Mouse (Mus musculus) limb, embryonic 13.5 days (tissue): ENCODE data around the gene Top2b. TPM values are rescaled to one million over a fixed set of nuclear protein-coding genes. Genes with fewer than 3 reads are reported as not detected.

Experiments
- ATAC-seq: fragments of 200-750 bp; cut with Nextera tagmentation; 2 replicates; pipeline ENCODE4 v1.8.0; 2017; ENCODE audit warnings: low read depth, moderate number of reproducible peaks, moderate TSS enrichment; ENCODE audit not compliant: low FRiP score
- H3K27ac ChIP-seq: fragments of 300-500 bp; sonication (generic); 2 replicates; pipeline ENCODE4 v1.5.1; 2015; ENCODE audit warnings: inconsistent platforms, mild to moderate bottlenecking, moderate library complexity
- H3K27me3 ChIP-seq: fragments of 300-500 bp; sonication (generic); 2 replicates; pipeline ENCODE4 v1.6.1; 2015; ENCODE audit warnings: mild to moderate bottlenecking, inconsistent platforms
- H3K36me3 ChIP-seq: fragments of 300-500 bp; sonication (generic); 2 replicates; pipeline ENCODE4 v1.6.1; 2015; ENCODE audit warnings: inconsistent platforms, mild to moderate bottlenecking, moderate library complexity
- H3K4me1 ChIP-seq: fragments of 300-500 bp; sonication (generic); 2 replicates; pipeline ENCODE4 v1.6.1; 2015; ENCODE audit warnings: inconsistent platforms
- H3K4me2 ChIP-seq: fragments of 300-500 bp; sonication (generic); replicated peaks from 2 replicates; pipeline ENCODE4 v1.6.1; 2015; ENCODE audit warnings: inconsistent platforms, mild to moderate bottlenecking, moderate library complexity
- H3K4me3 ChIP-seq: fragments of 300-500 bp; sonication (generic); 2 replicates; pipeline ENCODE4 v1.5.1; 2015; ENCODE audit warnings: moderate library complexity, mild to moderate bottlenecking, inconsistent platforms
- H3K9ac ChIP-seq: fragments of 300-500 bp; sonication (generic); 2 replicates; pipeline ENCODE4 v1.6.1; 2015; ENCODE audit warnings: mild to moderate bottlenecking, inconsistent platforms
- H3K9me3 ChIP-seq: fragments of 300-500 bp; sonication (generic); 2 replicates; pipeline ENCODE4 v1.6.1; 2016; ENCODE audit warnings: inconsistent platforms
- WGBS: fragments of 180-500 bp; shearing (Covaris S2); methylation state at CpG from one replicate; pipeline ENCODE4 v1.1.7; 2015; 5-methylcytosine and 5-hydroxymethylcytosine counted together
- polyA plus RNA-seq: library from polyadenylated mRNA; unstranded; fragments of >200 nt; fragmentation: Nextera tagmentation; extraction: Ambion mirVana; gene quantifications from 2 replicates; pipeline ENCODE4 v1.2.1, GENCODE M21; 2015

Gene Top2b
- polyA plus RNA-seq, 1 experiment from 2014 or later, result 66.0 TPM

DNA sequence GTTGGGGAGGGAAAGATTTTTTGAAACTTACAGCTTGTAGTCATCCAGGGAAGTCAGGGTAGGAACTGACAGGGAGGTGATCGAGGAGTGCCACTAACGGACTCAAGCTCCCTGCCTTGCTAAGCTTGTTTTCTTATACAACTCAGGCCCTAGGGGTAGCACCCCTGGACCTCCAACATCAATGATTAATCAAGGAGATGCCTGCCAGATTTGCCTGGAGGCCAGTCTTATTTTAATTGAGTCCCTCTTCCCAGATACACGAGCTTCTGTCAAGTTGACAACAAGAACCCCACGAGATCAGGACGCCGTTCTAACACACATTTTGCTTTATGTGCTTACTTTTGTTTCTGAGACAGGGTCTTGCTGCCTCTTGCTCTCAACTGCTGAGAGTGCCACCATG lies 115.6 kb downstream of the Top2b start:
- 64% methylated on average over 6 of the region's 6 CpGs for WGBS
- H3K36me3 ChIP-seq, result no peaks in the 10 kb centered on the region
- no peak for ATAC-seq

DNA sequence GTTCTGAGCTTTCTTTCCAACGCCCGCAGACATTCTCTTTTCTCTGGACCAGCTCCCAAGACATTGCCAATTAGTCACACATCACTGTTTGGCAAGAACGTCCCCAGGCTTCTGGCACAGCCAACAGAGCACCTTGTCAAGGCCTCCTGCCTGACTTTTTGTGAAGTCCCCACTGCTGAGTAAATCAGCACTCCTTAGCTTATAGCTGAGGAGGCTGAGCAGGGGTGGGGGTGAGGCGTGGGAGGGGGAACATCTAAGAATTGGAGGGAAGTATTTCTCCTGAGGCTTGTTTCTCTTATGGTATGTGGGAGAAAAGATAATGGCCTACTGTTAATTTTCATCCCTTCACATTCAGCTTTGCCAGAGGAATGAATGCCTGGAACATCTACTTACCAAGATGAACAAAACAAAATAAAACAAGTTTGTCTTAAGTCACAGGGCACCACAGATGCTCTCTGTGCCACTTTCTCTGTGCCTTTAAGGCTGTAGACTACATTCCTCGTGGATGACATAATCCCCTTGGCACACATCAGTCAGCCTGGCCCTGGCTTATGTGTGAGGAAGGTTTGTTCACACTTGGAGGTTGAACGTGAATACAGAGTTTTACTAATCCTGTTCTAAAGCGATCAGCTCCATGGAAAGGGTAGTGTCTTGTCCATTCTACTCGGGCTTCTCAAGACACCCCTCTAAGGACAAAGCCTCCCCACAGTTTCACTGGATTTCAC lies 118.8 kb downstream of the Top2b start:
- peak; percentile 87 for ATAC-seq
- Histone ChIP-seq H3K4me3 (no peak overlapping the region), H3K4me1 (peaks cover 20% of the 10 kb centered on the region), H3K9me3 (no peaks in the 10 kb centered on the region), H3K27me3 (no peaks in the 10 kb centered on the region), H3K36me3 (no peaks in the 10 kb centered on the region), H3K9ac (no peak overlapping the region), H3K4me2 (no peak overlapping the region), H3K27ac (peak overlapping the region; percentile 70; the same call in 1 of the 2 replicates)
- WGBS, result 45% methylated on average over 8 of the region's 8 CpGs

More for the DNA sequence above, 115.6 kb downstream of the Top2b start:
- Histone ChIP-seq H3K4me2 (no peak overlapping the region), H3K27me3 (no peaks in the 10 kb centered on the region), H3K9ac (no peak overlapping the region), H3K4me1 (peaks cover 20% of the 10 kb centered on the region), H3K9me3 (no peaks in the 10 kb centered on the region), H3K4me3 (no peak overlapping the region), H3K27ac (no peak overlapping the region)

Other genes starting within 250 kb of the Top2b start
- gene Ngly1, start 115.9 kb upstream of the Top2b start, polyA plus RNA-seq, result 41.7 and 48.7 TPM in 2 replicates
- 1.4 and 1.6 TPM in 2 replicates for gene Oxsm, start 115.4 kb upstream of the Top2b start, polyA plus RNA-seq